In genomic region chr15:77153625-77154024, GRCm38 (mm10) we compare ENCODE assay signal across 8 mouse cellular contexts.
DNase-seq lines count a peak whose midpoint lies in the region; ATAC-seq and TF ChIP-seq lines count a peak whose summit lies in the region.

No protein-coding gene starts in this region.

- DNase-seq in adrenal gland, adult 18-20 months (ENCODE audit: low spot score in 2 of 2) = peak; percentile 57 to 71
- DNase-seq in cerebellum, postnatal 25 days = peak; percentile 73 to 82
- DNase-seq in gastrocnemius, adult 18-20 months (ENCODE audit: low spot score) = peak; percentile 84
- DNase-seq in left cerebral cortex, adult 2 months (ENCODE audit: extremely low spot score in 1 of 2, low spot score in 2 of 2) = peak; percentile 63 to 75
- DNase-seq in lung, postnatal 36 days = peak; percentile 93
- peak; percentile 72 for DNase-seq in right cerebral cortex, postnatal 25 days
- no peak for DNase-seq in spleen, adult 18-20 months

- ATAC-seq in hindbrain, embryonic 15.5 days (ENCODE audit: low FRiP score, low read depth) = peak; percentile 94

- under 1% methylated on average over 12 of the region's 12 CpGs for WGBS in hindbrain, embryonic 15.5 days

- peaks cover 47% of the 10 kb centered on the region for H3K4me1 ChIP-seq in hindbrain, embryonic 15.5 days (replicated peaks)

- H3K27ac ChIP-seq in hindbrain, embryonic 15.5 days (replicated peaks) = peak overlapping the region; percentile 97
- peak overlapping the region; percentile 94 for H3K27ac ChIP-seq in left cerebral cortex, adult 2 months

- no peaks in the 10 kb centered on the region for H3K9me3 ChIP-seq in hindbrain, embryonic 15.5 days

- intact Hi-C loops in left cerebral cortex, adult 2 months (cut with DNase I) = loop anchor here (2.0 to 10.0 kb wide), 3 partner anchors 39 to 213 kb away; no protein-coding TSS in a partner anchor

- peak overlapping the region; percentile 92 for H3K4me2 ChIP-seq in hindbrain, embryonic 15.5 days

- H3K27me3 ChIP-seq in hindbrain, embryonic 15.5 days = no peaks in the 10 kb centered on the region

- peak overlapping the region; percentile 89 for H3K9ac ChIP-seq in hindbrain, embryonic 15.5 days

- TF ChIP-seq CTCF in left cerebral cortex, adult 2 months (IDR thresholded peaks at IDR 0.05) = no peak; the same call in 1 of the 2 replicates

- H3K4me3 ChIP-seq in hindbrain, embryonic 15.5 days = peak overlapping the region; percentile 71
- H3K4me3 ChIP-seq in left cerebral cortex, adult 2 months = peak overlapping the region; percentile 69

- no peaks in the 10 kb centered on the region for H3K36me3 ChIP-seq in hindbrain, embryonic 15.5 days

Comparison
In these comparisons a context has a peak if more than half of its experiments do, and no peak if none do; other contexts are left out.
1. DNase-seq: peak in adrenal gland, adult 18-20 months (2 of 2), cerebellum, postnatal 25 days (2 of 2), gastrocnemius, adult 18-20 months (single experiment), left cerebral cortex, adult 2 months (2 of 2), lung, postnatal 36 days (single experiment) and right cerebral cortex, postnatal 25 days (single experiment); none in spleen, adult 18-20 months (0 of 2).